ENCODE assay signal across 33 mouse cellular contexts in the genomic region with DNA sequence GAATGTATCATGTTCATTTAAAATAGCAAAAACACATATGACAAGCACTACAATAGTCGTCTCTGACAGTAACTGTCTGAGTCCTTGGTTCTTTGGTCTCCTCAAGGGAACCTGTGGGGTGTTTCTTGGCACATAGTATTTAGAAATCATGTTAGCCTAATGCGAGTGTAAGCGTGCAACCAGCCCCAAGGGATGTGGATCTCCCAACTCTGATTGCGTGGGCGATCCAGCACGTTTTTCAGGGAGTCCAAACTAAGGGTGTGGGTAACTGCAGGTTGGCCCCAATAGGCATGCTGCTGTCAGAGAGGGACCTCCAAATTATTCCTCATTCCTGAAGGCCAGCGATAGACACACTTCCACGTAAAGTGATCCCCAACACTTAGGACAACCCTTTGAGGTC. TPM values are rescaled to one million over a fixed set of nuclear protein-coding genes. Genes with fewer than 3 reads are reported as not detected.
"Had no signal": no experiment of that assay in that cellular context is flagged by ENCODE, and none has a peak within 500 bp of the region (broad histone marks: within the 10 kb centered on the region; RNA-seq: fewer than 3 reads in every experiment).

No protein-coding gene starts in this region.

- H3K27ac ChIP-seq: embryonic facial prominence, embryonic 10.5 days; embryonic facial prominence, embryonic 12.5 days; embryonic facial prominence, embryonic 13.5 days; embryonic facial prominence, embryonic 15.5 days; forebrain, embryonic 10.5 days; forebrain, embryonic 12.5 days; forebrain, embryonic 13.5 days; forebrain, embryonic 15.5 days; gastrocnemius, adult 2 months; heart, adult 2 months had no signal

- H3K36me3 ChIP-seq: embryonic facial prominence, embryonic 10.5 days; embryonic facial prominence, embryonic 12.5 days; embryonic facial prominence, embryonic 13.5 days; embryonic facial prominence, embryonic 15.5 days; forebrain, embryonic 10.5 days; forebrain, embryonic 12.5 days; forebrain, embryonic 15.5 days had no signal

- H3K4me3 ChIP-seq: embryonic facial prominence, embryonic 10.5 days; embryonic facial prominence, embryonic 12.5 days; embryonic facial prominence, embryonic 13.5 days; embryonic facial prominence, embryonic 15.5 days; erythroblast, embryonic 14.5 days; forebrain, embryonic 10.5 days; forebrain, embryonic 12.5 days; forebrain, embryonic 13.5 days; forebrain, embryonic 15.5 days; gastrocnemius, adult 2 months; heart, adult 2 months had no signal

- H3K4me2 ChIP-seq: embryonic facial prominence, embryonic 12.5 days; embryonic facial prominence, embryonic 13.5 days; embryonic facial prominence, embryonic 15.5 days; forebrain, embryonic 12.5 days; forebrain, embryonic 13.5 days; forebrain, embryonic 15.5 days had no signal

- H3K9me3 ChIP-seq: embryonic facial prominence, embryonic 10.5 days; embryonic facial prominence, embryonic 12.5 days; embryonic facial prominence, embryonic 13.5 days; embryonic facial prominence, embryonic 15.5 days; forebrain, embryonic 10.5 days; forebrain, embryonic 12.5 days; forebrain, embryonic 13.5 days; forebrain, embryonic 15.5 days had no signal

- DNase-seq: cerebellum, adult 2 months; cerebellum, adult 8-10 months; cerebellum, adult 9-10 months; cerebellum, adult 9-11 months; cerebellum, postnatal 10 days; cerebellum, postnatal 14 days; cerebellum, postnatal 25 days; cerebellum, postnatal 36 days; embryo, embryonic 11 days; forebrain, postnatal 0 days; gastrocnemius, adult 2 months; gastrocnemius, postnatal 10 days; gastrocnemius, postnatal 14 days; gastrocnemius, postnatal 25 days; gastrocnemius, postnatal 36 days; heart, adult 18-20 months; heart, adult 2 months had no signal

- ATAC-seq: forebrain, embryonic 13.5 days; forebrain, embryonic 14.5 days; forebrain, embryonic 15.5 days; forebrain, embryonic 16.5 days; forebrain, postnatal 0 days had no signal

- H3K27me3 ChIP-seq: embryonic facial prominence, embryonic 12.5 days; embryonic facial prominence, embryonic 13.5 days; embryonic facial prominence, embryonic 15.5 days; forebrain, embryonic 13.5 days; forebrain, embryonic 15.5 days had no signal

- H3K9ac ChIP-seq: embryonic facial prominence, embryonic 12.5 days; embryonic facial prominence, embryonic 13.5 days; embryonic facial prominence, embryonic 15.5 days; forebrain, embryonic 12.5 days; forebrain, embryonic 13.5 days; forebrain, embryonic 15.5 days; forebrain, postnatal 0 days had no signal

RNA-seq across cellular contexts. Expression of gene Prss48, which starts 33.3 kb away (rescaled TPM):
- polyA plus RNA-seq: cerebellum, adult 2 months; cortical plate, adult 2 months; embryonic facial prominence, embryonic 11.5 days; embryonic facial prominence, embryonic 12.5 days; embryonic facial prominence, embryonic 14.5 days; embryonic facial prominence, embryonic 15.5 days; erythroblast, embryonic 14.5 days; forebrain, embryonic 10.5 days; forebrain, embryonic 11.5 days; forebrain, embryonic 12.5 days; forebrain, embryonic 13.5 days; forebrain, embryonic 14.5 days; forebrain, embryonic 15.5 days; forebrain, embryonic 16.5 days; forebrain, postnatal 0 days; frontal cortex, adult 2 months; heart, adult 2 months had no signal
